Mouse (Mus musculus) thymus, adult 2 months (tissue): ENCODE results near the gene Lrrc4c. TPM values are rescaled to one million over a fixed set of nuclear protein-coding genes. Genes with fewer than 3 reads are reported as not detected.

Experiments
- DNase-seq: peaks from one replicate; pipeline ENCODE4 v3.0.0; 2021
- H3K27ac ChIP-seq: fragments of 200-500 bp; 2 replicates; pipeline ENCODE4 v1.5.1; 2012; ENCODE audit warnings: low read length, control low read depth; ENCODE audit not compliant: control insufficient read depth, insufficient read depth
- H3K27me3 ChIP-seq: fragments of 200-500 bp; 2 replicates; pipeline ENCODE4 v1.6.1; 2012; ENCODE audit warnings: mild to moderate bottlenecking, low read length, moderate library complexity, mixed read lengths; ENCODE audit not compliant: control insufficient read depth, insufficient read depth
- H3K36me3 ChIP-seq: fragments of 200-500 bp; 2 replicates; pipeline ENCODE4 v1.6.1; 2012; ENCODE audit warnings: mild to moderate bottlenecking, low read length, moderate library complexity; ENCODE audit not compliant: control insufficient read depth, insufficient read depth
- H3K4me1 ChIP-seq: fragments of 200-500 bp; replicated peaks from 2 replicates; pipeline ENCODE4 v1.6.1; 2012; ENCODE audit warnings: low read length; ENCODE audit not compliant: control insufficient read depth, insufficient read depth
- H3K4me3 ChIP-seq: fragments of 200-500 bp; 2 replicates; pipeline ENCODE4 v1.5.1; 2012; ENCODE audit warnings: mild to moderate bottlenecking, low read length, control low read depth, moderate library complexity; ENCODE audit not compliant: control insufficient read depth, insufficient read depth
- CTCF ChIP-seq: fragments of 200-500 bp; IDR thresholded peaks from 2 replicates; pipeline ENCODE4 v1.5.1; 2012; ENCODE audit warnings: mild to moderate bottlenecking, control low read depth, low read length, moderate library complexity, borderline replicate concordance; ENCODE audit not compliant: control insufficient read depth, poor library complexity, insufficient read depth; ENCODE audit errors: extremely low read depth
- POLR2A ChIP-seq: fragments of 200-500 bp; IDR thresholded peaks from 2 replicates; pipeline ENCODE4 v1.6.1; 2012; ENCODE audit warnings: mild to moderate bottlenecking, low read length, control low read depth, moderate library complexity; ENCODE audit not compliant: control insufficient read depth, poor library complexity, insufficient read depth; ENCODE audit errors: extremely low read depth
- WGBS: fragments of 180-500 bp; shearing (Covaris S2); methylation state at CpG from one replicate; pipeline ENCODE4 v1.1.7; 2018; 5-methylcytosine and 5-hydroxymethylcytosine counted together
- polyA plus RNA-seq: library from polyadenylated mRNA; depleted of rRNA; stranded (reverse); fragments of >200 nt; gene quantifications from 2 replicates; pipeline ENCODE4 v1.2.3, GENCODE M21; 2012

Lrrc4c gene
- polyA plus RNA-seq, 1 experiment = 0.18 TPM

- TF ChIP-seq CTCF = no peak
- TF ChIP-seq POLR2A = no peak
- 45% methylated on average over 5 of the region's 5 CpGs for WGBS
These were observed 1186.9 kb downstream of the Lrrc4c start for GRCm38 (mm10) chr2:97504902-97505301.

GRCm38 (mm10) chr2:97524256-97524922 lies 1206.4 kb downstream of the Lrrc4c start:
- no peak for TF ChIP-seq POLR2A
- no peak for TF ChIP-seq CTCF
- H3K4me1 ChIP-seq = no peaks in the 10 kb centered on the region
- H3K36me3 ChIP-seq = no peaks in the 10 kb centered on the region
- no peak for DNase-seq
- no peaks in the 10 kb centered on the region for H3K27me3 ChIP-seq
- H3K27ac ChIP-seq = no peak overlapping the region
- no peak overlapping the region for H3K4me3 ChIP-seq
- WGBS = 70% methylated on average over 2 of the region's 2 CpGs

More at GRCm38 (mm10) chr2:97504902-97505301, 1186.9 kb downstream of the Lrrc4c start:
- no peak overlapping the region for H3K27ac ChIP-seq
- no peak for DNase-seq
- no peak overlapping the region for H3K4me3 ChIP-seq
- H3K36me3 ChIP-seq = no peaks in the 10 kb centered on the region
- no peaks in the 10 kb centered on the region for H3K27me3 ChIP-seq
- H3K4me1 ChIP-seq = no peaks in the 10 kb centered on the region

- no peak for TF ChIP-seq POLR2A
- TF ChIP-seq CTCF = no peak
- no peak overlapping the region for H3K4me3 ChIP-seq
- no peaks in the 10 kb centered on the region for H3K36me3 ChIP-seq
- 94% methylated on average over 2 of the region's 2 CpGs for WGBS
- H3K27me3 ChIP-seq = no peaks in the 10 kb centered on the region
- no peak overlapping the region for H3K27ac ChIP-seq
- no peaks in the 10 kb centered on the region for H3K4me1 ChIP-seq
- DNase-seq = no peak
These were observed 1207.1 kb downstream of the Lrrc4c start for GRCm38 (mm10) chr2:97525107-97525506.

- no peaks in the 10 kb centered on the region for H3K27me3 ChIP-seq
- no peaks in the 10 kb centered on the region for H3K4me1 ChIP-seq
- no peak for TF ChIP-seq CTCF
- TF ChIP-seq POLR2A = no peak
- no peak for DNase-seq
- no peak overlapping the region for H3K27ac ChIP-seq
- H3K36me3 ChIP-seq = no peaks in the 10 kb centered on the region
- no peak overlapping the region for H3K4me3 ChIP-seq
- WGBS = 67% methylated on average over 4 of the region's 4 CpGs
These were observed 1212.7 kb downstream of the Lrrc4c start for GRCm38 (mm10) chr2:97530622-97531021.

GRCm38 (mm10) chr2:97543691-97544672 lies 1226.0 kb downstream of the Lrrc4c start:
- no peak for DNase-seq
- Histone ChIP-seq H3K36me3 (no peaks in the 10 kb centered on the region), H3K27ac (no peak overlapping the region), H3K27me3 (no peaks in the 10 kb centered on the region), H3K4me1 (no peaks in the 10 kb centered on the region), H3K4me3 (no peak overlapping the region)
- no peak for TF ChIP-seq POLR2A
- no peak for TF ChIP-seq CTCF
- 85% methylated on average over 10 of the region's 10 CpGs for WGBS

GRCm38 (mm10) chr2:97544673-97545071 lies 1226.7 kb downstream of the Lrrc4c start:
- Histone ChIP-seq H3K27ac (no peak overlapping the region), H3K4me1 (no peaks in the 10 kb centered on the region), H3K27me3 (no peaks in the 10 kb centered on the region), H3K4me3 (no peak overlapping the region), H3K36me3 (no peaks in the 10 kb centered on the region)
- DNase-seq = no peak
- TF ChIP-seq CTCF = no peak
- TF ChIP-seq POLR2A = no peak

- H3K36me3 ChIP-seq = no peaks in the 10 kb centered on the region
- no peaks in the 10 kb centered on the region for H3K27me3 ChIP-seq
- WGBS = 95% methylated on average over 1 of the region's 1 CpGs
- no peak overlapping the region for H3K4me3 ChIP-seq
- no peak for TF ChIP-seq POLR2A
- TF ChIP-seq CTCF = no peak
- DNase-seq = no peak
- H3K27ac ChIP-seq = no peak overlapping the region
- H3K4me1 ChIP-seq = no peaks in the 10 kb centered on the region
These were observed 1228.0 kb downstream of the Lrrc4c start for GRCm38 (mm10) chr2:97545946-97546345.
